Mouse (Mus musculus) hindbrain, embryonic 16.5 days (tissue): ENCODE measurements at regions not wholly inside any gene's neighbourhood (a gene's known extent, or its start where the extent isn't known, plus 50 kb on each side); places are given as distances from the start of the nearest gene placed in this dataset.

ENCODE experiments used
- ATAC-seq: fragments of 200-750 bp; cut with Nextera tagmentation; 2 replicates; pipeline ENCODE4 v1.8.0; 2017; ENCODE audit warnings: moderate TSS enrichment, moderate library complexity
- H3K27ac ChIP-seq: fragments of 300-500 bp; sonication (generic); 2 replicates; pipeline ENCODE4 v1.5.1; 2014; ENCODE audit warnings: low read depth, mild to moderate bottlenecking, control low read depth, low read length, moderate library complexity
- H3K27me3 ChIP-seq: fragments of 300-500 bp; sonication (generic); replicated peaks from 2 replicates; pipeline ENCODE4 v1.6.1; 2014; ENCODE audit warnings: low read length; ENCODE audit not compliant: control insufficient read depth, insufficient read depth
- H3K36me3 ChIP-seq: fragments of 300-500 bp; sonication (generic); 2 replicates; pipeline ENCODE4 v1.6.1; 2014; ENCODE audit warnings: mild to moderate bottlenecking, low read length, moderate library complexity, mixed read lengths; ENCODE audit not compliant: control insufficient read depth, insufficient read depth
- H3K4me1 ChIP-seq: fragments of 300-500 bp; sonication (generic); 2 replicates; pipeline ENCODE4 v1.6.1; 2014; ENCODE audit warnings: low read depth, low read length; ENCODE audit not compliant: control insufficient read depth, insufficient read depth
- H3K4me2 ChIP-seq: fragments of 300-500 bp; sonication (generic); 2 replicates; pipeline ENCODE4 v1.6.1; 2014; ENCODE audit warnings: mild to moderate bottlenecking, low read length, control low read depth, moderate library complexity
- H3K4me3 ChIP-seq: fragments of 300-500 bp; sonication (generic); 2 replicates; pipeline ENCODE4 v1.5.1; 2014; ENCODE audit warnings: mild to moderate bottlenecking, low read length, control low read depth, moderate library complexity
- H3K9ac ChIP-seq: fragments of 300-500 bp; sonication (generic); 2 replicates; pipeline ENCODE4 v1.6.1; 2014; ENCODE audit warnings: low read depth, mild to moderate bottlenecking, control low read depth, low read length, moderate library complexity
- H3K9me3 ChIP-seq: fragments of 300-500 bp; sonication (generic); 2 replicates; pipeline ENCODE4 v1.6.1; 2014; ENCODE audit warnings: mild to moderate bottlenecking, low read length, moderate library complexity; ENCODE audit not compliant: control insufficient read depth
- WGBS: fragments of 180-500 bp; shearing (Covaris S2); extraction: QIAGEN DNeasy Blood & Tissue Kit; methylation state at CpG from one replicate; pipeline ENCODE4 v1.1.7; 2014; 5-methylcytosine and 5-hydroxymethylcytosine counted together

- no peaks in the 10 kb centered on the region for H3K27me3 ChIP-seq
- 52% methylated on average over 9 of the region's 9 CpGs for WGBS
- no peak overlapping the region for H3K4me3 ChIP-seq
- H3K4me2 ChIP-seq = no peak overlapping the region
- ATAC-seq = no peak
- H3K36me3 ChIP-seq = no peaks in the 10 kb centered on the region
- H3K27ac ChIP-seq = no peak overlapping the region
- H3K9ac ChIP-seq = no peak overlapping the region
- H3K4me1 ChIP-seq = no peaks in the 10 kb centered on the region
- H3K9me3 ChIP-seq = no peaks in the 10 kb centered on the region
Observed at GRCm38 (mm10) chr12:73449911-73450520, 96.2 kb downstream of the Tmem30b start.

- Histone ChIP-seq H3K9me3 (no peaks in the 10 kb centered on the region), H3K4me1 (no peaks in the 10 kb centered on the region), H3K27me3 (no peaks in the 10 kb centered on the region), H3K36me3 (no peaks in the 10 kb centered on the region), H3K9ac (no peak overlapping the region), H3K4me3 (no peak overlapping the region), H3K27ac (no peak overlapping the region), H3K4me2 (no peak overlapping the region)
- no peak for ATAC-seq
- 75% methylated on average over 9 of the region's 9 CpGs for WGBS
Observed at GRCm38 (mm10) chr12:73449069-73449468, 97.1 kb downstream of the Tmem30b start.

GRCm38 (mm10) chr12:73448388-73448965 lies 97.7 kb downstream of the Tmem30b start:
- Histone ChIP-seq H3K36me3 (no peaks in the 10 kb centered on the region), H3K4me3 (no peak overlapping the region), H3K4me1 (no peaks in the 10 kb centered on the region), H3K27ac (no peak overlapping the region), H3K9ac (no peak overlapping the region), H3K27me3 (no peaks in the 10 kb centered on the region), H3K9me3 (no peaks in the 10 kb centered on the region), H3K4me2 (no peak overlapping the region)
- ATAC-seq = no peak
- WGBS = 41% methylated on average over 10 of the region's 10 CpGs

GRCm38 (mm10) chr12:73447172-73447571 lies 99.0 kb downstream of the Tmem30b start:
- no peaks in the 10 kb centered on the region for H3K4me1 ChIP-seq
- no peaks in the 10 kb centered on the region for H3K36me3 ChIP-seq
- no peak overlapping the region for H3K27ac ChIP-seq
- WGBS = 94% methylated on average over 6 of the region's 6 CpGs
- H3K9ac ChIP-seq = no peak overlapping the region
- no peak for ATAC-seq
- H3K4me3 ChIP-seq = no peak overlapping the region
- no peaks in the 10 kb centered on the region for H3K9me3 ChIP-seq
- no peak overlapping the region for H3K4me2 ChIP-seq
- H3K27me3 ChIP-seq = no peaks in the 10 kb centered on the region

- WGBS = 91% methylated on average over 7 of the region's 7 CpGs
- no peaks in the 10 kb centered on the region for H3K9me3 ChIP-seq
- no peaks in the 10 kb centered on the region for H3K36me3 ChIP-seq
- H3K4me2 ChIP-seq = no peak overlapping the region
- no peaks in the 10 kb centered on the region for H3K4me1 ChIP-seq
- H3K27ac ChIP-seq = no peak overlapping the region
- H3K4me3 ChIP-seq = no peak overlapping the region
- no peak for ATAC-seq
- H3K9ac ChIP-seq = no peak overlapping the region
- no peaks in the 10 kb centered on the region for H3K27me3 ChIP-seq
Observed at GRCm38 (mm10) chr12:73446148-73446547, 100.0 kb downstream of the Tmem30b start.

GRCm38 (mm10) chr12:73445562-73445961 lies 100.6 kb downstream of the Tmem30b start:
- 80% methylated on average over 10 of the region's 10 CpGs for WGBS
- H3K9ac ChIP-seq = no peak overlapping the region
- no peak overlapping the region for H3K4me2 ChIP-seq

GRCm38 (mm10) chr12:73445128-73445527 lies 101.1 kb downstream of the Tmem30b start:
- Histone ChIP-seq H3K27me3 (no peaks in the 10 kb centered on the region), H3K4me3 (no peak overlapping the region), H3K36me3 (no peaks in the 10 kb centered on the region), H3K9ac (no peak overlapping the region), H3K4me1 (no peaks in the 10 kb centered on the region), H3K27ac (no peak overlapping the region), H3K9me3 (no peaks in the 10 kb centered on the region), H3K4me2 (no peak overlapping the region)
- ATAC-seq = no peak
- WGBS = 70% methylated on average over 10 of the region's 10 CpGs

More at GRCm38 (mm10) chr12:73445562-73445961, 100.6 kb downstream of the Tmem30b start:
- H3K9me3 ChIP-seq = no peaks in the 10 kb centered on the region
- H3K4me1 ChIP-seq = no peaks in the 10 kb centered on the region
- H3K27ac ChIP-seq = no peak overlapping the region
- no peaks in the 10 kb centered on the region for H3K27me3 ChIP-seq
- no peak overlapping the region for H3K4me3 ChIP-seq
- H3K36me3 ChIP-seq = no peaks in the 10 kb centered on the region
- no peak for ATAC-seq

- no peaks in the 10 kb centered on the region for H3K36me3 ChIP-seq
- H3K9me3 ChIP-seq = no peaks in the 10 kb centered on the region
- WGBS = 71% methylated on average over 1 of the region's 1 CpGs
- no peak overlapping the region for H3K4me2 ChIP-seq
- no peak overlapping the region for H3K27ac ChIP-seq
- H3K4me3 ChIP-seq = no peak overlapping the region
- ATAC-seq = no peak
- H3K27me3 ChIP-seq = no peaks in the 10 kb centered on the region
- H3K4me1 ChIP-seq = no peaks in the 10 kb centered on the region
- no peak overlapping the region for H3K9ac ChIP-seq
Observed at GRCm38 (mm10) chr12:73441326-73441725, 104.9 kb downstream of the Tmem30b start.

GRCm38 (mm10) chr12:73434684-73435083 lies 111.5 kb downstream of the Tmem30b start:
- Histone ChIP-seq H3K9ac (no peak overlapping the region), H3K27me3 (no peaks in the 10 kb centered on the region), H3K36me3 (no peaks in the 10 kb centered on the region), H3K27ac (no peak overlapping the region), H3K9me3 (no peaks in the 10 kb centered on the region), H3K4me2 (no peak overlapping the region), H3K4me3 (no peak overlapping the region), H3K4me1 (no peaks in the 10 kb centered on the region)
- 72% methylated on average over 10 of the region's 10 CpGs for WGBS
- no peak for ATAC-seq
